Mouse (Mus musculus) E14TG2a.4 (cell line): ENCODE data around the gene Gpr19.

Source experiments
- CTCF ChIP-seq: conservative IDR thresholded peaks from 2 replicates; pipeline ENCODE4 v1.5.1; 2014; ENCODE audit warnings: low read length
- NANOG ChIP-seq: IDR thresholded peaks from 2 replicates; pipeline ENCODE4 v1.6.1; 2014; ENCODE audit warnings: borderline replicate concordance, low read length, mixed read lengths

DNA sequence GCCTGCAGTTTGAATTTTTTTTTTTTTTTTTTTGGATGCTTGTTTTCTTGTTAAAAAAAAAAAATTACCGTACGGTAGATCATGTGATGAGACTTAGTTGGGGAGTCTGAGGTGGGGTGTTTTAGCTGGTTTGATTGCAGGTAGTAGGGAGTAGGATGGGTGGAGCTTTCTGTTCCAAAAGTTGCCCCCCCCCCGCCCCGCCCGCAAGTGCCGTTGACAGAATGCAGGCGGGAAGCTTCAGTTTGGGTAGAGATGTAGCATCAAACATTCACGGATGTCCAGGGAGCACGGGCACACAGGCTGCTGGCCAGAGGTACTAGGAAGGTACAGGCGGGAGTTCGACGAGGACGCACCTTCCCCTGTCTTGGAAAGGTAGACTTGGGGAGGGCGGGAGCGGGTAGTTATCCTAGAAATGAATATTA lies 30.5 kb upstream of the Gpr19 start:
- TF ChIP-seq CTCF: no peak
- TF ChIP-seq NANOG: no peak
